Mouse (Mus musculus) spleen, postnatal 10 days (tissue): Measurements from ENCODE around the gene Ppp1r12a.
"Not testable (repeated sequence)": the region's sequence is repeated elsewhere in the genome, so short reads cannot be mapped to it uniquely, and the experiment has no call there.

Experiments
- DNase-seq, 2 experiments: peaks; one replicate each; pipeline ENCODE4 v3.0.0; 2021 to 2022; ENCODE audit warnings: low spot score in 2 of 2

Gene Ppp1r12a

DNA sequence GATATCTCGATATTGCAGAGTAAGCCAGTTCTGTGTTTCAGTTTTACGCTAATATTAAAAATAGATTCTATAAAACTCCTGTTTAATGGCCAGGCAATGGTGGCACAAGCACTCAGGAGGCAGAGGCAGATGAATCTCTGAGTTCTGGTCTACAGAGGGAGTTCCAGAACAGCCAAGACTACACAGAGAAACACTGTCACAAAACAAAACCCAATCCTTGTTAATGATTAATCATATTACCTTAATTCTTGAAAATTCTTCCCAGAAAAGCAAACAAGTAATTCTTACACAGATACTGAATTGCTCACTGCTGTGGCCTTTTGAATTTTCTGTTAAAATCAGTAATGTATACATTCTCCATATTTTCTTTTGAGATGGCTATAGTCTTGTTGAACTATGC, 37.0 kb downstream of the Ppp1r12a start:
- DNase-seq: no peak

DNA sequence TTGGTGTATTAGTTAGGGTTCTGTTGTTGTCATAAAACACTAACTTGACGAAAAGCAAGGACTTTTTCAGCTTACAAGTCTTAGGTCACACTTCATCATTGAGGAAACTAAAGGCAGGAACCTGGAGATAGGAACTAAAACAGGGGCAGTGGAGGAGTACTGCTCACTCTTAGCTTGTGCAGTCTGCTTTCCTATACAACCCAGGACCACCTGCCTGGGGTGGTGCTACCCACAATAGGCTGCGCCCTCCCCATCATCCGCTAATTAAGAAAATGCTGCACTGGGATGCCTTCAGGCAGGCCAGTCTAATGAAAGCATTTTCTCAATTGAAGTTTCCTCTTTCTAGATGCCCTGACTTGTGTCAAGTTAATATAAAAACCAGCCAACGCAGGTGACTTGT, 40.1 kb downstream of the Ppp1r12a start:
- DNase-seq: no peak

DNA sequence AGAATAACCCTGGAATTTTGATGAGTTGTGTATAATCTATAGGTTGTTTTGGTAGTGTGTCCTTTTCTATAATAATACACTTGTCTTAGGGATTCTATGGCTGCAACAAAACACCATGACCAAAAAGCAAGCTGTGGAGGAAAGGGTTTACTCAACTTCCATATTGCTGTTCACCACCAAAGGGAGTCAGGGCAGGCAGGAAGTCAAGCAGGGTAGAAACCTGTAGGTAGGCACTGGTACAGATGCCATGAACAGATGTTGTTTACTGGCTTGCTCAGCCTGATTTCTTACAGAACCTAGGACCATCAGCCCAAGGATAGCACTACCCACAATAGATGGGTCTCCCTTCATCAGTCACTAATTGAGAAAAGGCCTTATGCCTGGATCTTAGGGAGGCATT, 41.4 kb downstream of the Ppp1r12a start:
- no peak for DNase-seq

DNA sequence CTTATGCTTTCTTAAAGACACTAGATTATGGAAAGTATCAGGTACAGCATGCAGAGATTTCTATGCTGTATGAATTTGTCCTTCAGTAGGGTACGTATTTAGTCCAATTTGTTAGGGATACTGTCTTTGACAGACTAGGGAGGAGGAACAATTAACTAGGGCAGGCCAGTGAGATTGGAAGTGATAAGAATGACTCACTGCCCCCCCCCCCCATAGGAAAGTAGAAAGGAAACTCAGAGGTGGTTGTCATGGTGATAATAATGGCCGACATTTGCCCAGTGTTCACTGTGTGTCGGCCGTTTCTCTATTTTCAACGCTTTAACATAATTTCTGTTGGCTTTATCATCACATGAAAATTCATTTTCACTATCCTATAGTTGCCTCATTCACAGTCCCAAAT, 47.4 kb downstream of the Ppp1r12a start:
- DNase-seq: no peak

DNA sequence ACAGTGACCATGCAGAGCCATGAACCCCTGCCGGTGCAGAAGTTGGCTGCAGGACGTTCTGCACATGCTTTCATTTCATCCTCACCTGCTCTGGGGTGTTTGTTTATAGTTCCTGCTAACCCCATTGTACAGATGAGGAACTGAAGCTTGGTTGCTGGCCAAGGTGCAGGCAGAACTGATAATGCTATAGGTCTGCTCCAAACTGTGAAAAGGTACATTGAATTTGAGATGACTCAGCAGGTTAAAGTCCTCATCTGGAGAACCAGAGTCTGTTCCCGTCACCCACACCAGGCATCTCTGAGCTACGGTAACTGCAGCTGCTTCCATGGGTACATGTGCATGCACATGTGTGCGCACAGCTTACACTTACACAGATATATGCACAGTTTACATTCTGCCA, 62.4 kb downstream of the Ppp1r12a start:
- no peak for DNase-seq

DNA sequence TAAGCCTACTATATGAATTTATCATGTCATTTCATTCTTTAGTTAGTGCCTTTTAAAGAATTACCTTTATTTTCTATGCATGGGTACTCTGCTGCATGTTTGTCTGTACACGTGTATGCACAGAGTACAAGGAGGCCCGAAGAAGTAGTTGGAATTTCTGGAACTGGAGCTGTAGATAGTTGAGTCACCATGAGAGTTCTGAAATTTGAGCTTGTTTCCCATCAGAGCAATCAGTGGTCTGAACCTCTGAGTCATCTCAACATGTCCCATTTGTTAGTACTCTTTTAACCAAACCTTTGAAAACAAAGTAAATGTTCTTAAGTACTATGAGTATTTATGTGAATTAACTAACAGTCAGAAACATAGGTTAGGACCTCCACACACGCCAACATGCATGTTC, 75.1 kb downstream of the Ppp1r12a start:
- DNase-seq: no peak

DNA sequence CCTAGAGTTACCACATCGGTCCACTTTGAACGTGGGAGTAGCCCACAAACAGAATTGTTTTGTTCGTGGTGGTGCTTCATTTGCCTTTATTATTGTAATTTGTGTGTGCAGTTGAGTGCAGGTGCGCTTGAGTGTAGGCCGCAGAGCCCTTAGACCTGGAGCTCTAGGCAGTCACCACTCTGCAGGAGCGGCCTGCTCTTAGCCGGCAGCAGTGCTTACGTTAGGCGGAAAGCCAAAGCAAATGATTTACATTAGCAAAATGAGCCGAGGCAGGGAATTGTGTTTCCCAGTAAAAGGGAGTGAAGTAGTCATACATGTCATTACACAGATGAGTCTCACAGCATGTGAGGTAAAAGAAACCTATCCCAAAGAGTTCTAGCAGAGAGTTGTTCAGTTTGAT, 77.1 kb downstream of the Ppp1r12a start:
- DNase-seq: no peak

DNA sequence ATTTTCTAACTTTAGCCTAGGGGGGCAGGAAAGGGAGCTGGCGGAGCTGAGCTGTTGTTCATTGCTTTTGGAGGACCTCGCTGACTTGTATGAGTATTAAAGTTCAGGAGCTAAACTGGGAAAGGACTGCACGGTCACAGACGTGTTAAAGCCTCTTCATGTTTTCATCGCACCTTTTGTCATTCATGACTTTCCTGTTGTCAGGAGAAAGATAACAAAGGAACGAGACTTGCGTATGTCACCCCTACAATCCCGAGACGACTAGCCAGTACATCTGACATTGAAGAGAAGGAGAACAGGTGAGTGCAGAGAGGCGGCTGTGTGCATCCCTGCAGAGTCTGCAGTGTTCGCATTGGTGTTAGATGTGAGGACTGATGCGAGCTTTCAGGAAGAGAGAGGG, 88.7 kb downstream of the Ppp1r12a start:
- DNase-seq: no peak

DNA sequence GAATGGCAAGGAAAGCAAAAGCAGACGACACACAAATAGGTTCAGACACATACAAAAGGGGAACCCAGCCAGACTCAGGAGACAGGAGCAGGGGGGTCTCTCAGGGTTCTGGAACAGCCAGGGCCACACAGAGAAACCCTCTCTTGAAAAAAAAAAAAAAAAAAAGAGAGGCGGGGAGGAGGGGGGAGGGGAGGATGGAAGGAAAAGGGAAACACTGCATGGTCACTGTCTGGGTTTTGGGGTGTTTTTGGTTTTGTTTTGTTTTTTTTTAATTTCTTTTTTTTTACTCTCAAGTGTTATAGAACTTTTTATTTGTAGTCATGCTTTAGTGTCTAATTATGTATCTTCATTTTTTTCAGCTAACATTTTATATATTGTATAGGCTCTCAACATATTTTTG, 89.2 kb downstream of the Ppp1r12a start:
- DNase-seq: no peak

DNA sequence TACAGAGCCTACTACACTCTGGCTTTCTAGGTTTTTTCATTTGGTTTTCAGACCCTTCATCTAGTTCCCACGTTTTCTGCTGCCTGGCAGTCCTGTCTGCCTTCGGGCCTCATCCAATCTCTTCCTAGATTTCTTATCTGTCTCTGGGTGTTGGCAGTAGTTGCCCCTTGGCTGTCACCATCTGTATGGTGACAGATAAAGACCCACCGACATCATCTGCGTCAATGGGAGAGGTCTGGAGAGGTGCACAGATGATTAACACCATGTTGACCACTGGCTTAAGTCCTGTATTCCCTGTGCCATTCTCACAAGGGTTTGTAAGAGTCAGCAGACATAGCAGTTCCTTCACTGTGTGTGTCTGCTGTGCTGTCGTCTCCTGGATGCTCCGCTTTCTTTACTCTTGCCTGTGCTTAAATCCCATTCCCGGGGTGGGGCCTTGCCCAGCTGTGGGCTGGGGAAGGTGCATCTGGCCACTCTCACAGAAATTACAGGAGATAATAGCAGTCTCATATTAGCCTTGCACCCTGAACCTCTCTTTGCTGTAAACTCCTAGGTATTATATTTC, 93.9 kb downstream of the Ppp1r12a start:
- no peak for DNase-seq

DNA sequence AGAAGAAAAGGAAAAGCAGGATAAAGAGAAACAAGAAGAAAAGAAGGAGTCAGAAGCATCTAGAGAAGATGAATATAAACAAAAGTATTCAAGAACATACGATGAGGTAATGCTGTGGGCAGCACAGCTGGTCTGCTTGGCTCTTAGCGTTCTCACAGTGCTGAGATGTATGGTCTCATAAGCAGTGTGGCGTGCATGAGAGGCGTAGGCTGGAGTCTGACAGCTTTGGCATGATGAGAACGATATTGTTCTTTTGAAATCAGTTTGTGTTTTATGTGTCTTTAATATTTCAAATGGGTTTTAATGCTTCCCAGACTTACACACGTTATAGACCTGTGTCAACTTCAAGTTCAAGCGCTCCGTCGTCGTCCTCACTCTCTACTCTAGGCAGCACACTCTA, 98.9 kb downstream of the Ppp1r12a start:
- no peak for DNase-seq

DNA sequence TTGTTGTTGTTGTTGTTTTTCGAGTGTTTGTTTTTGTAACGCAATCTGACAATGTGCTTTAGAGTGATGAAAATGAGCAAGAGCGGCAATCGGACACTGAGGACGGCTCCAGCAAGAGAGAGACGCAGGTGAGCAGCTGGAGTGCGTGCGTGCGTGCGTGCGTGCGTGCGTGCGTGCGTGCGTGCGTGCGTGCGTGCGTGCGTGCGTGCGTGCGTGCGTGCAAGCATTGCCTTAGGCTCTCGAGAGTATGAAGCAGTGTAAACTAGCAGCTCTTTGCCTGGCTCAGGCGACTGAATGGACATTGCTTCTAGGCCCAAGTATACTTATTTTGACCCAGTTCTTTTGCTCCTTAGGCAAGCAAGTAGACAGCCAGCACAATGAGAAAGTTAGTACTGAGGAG, 102.6 kb downstream of the Ppp1r12a start:
- DNase-seq: no peak

DNA sequence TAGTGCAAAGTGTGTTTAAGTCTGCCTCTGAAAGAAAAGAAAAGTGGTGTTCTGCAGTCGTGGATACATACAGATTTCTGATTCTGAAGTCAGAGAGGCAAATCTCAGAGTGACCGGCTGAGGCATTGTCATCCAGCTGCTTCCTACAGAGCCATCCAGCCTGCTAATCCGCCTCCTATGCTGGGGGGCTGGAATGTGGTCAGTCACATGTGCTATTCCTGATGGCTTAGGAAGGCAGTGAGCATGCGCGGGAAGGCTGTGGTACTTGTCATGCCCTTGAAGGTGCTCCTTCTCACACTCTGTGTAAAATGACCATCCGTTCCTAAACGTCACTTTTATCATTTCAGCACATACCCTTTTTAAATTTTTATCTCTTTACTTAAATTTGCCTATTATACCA, 109.2 kb downstream of the Ppp1r12a start:
- no peak for DNase-seq

DNA sequence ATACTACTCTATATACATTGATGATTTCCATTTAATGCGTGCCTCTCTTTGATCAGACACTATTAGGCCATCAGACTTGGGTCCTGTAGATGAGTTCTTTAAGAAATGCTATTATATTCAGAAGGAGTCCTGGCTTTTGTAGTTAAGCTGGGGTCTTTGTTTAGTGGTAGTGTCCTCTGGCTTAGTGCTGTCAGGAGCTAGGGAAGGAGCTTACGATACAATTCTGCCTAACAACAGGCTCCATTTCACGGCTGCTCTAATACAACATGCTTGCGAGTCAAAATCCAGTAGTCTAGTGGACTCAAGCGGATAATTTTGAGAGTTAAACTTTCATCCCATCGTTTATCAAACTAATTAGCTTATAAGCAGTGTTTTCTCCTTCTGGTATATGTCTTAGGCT, 114.7 kb downstream of the Ppp1r12a start:
- no peak for DNase-seq

DNA sequence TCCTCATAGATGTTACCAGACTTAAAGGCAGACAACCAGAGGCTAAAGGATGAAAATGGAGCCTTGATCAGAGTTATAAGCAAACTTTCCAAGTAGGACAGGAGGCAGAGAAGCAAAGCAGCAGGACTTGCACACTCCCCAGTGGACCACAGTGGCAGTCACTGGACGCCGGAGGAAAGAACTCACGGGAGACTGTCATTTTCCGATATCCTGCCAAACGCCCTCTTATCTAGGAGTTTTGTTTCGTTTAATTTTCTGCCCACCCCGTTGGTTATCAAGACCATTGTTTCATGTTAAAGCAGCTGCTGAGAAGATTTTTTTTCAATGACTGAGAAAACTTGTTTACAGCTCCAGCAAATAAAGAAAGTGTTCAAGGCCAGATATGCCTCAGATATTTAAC, 115.2 kb downstream of the Ppp1r12a start:
- DNase-seq: no peak

DNA sequence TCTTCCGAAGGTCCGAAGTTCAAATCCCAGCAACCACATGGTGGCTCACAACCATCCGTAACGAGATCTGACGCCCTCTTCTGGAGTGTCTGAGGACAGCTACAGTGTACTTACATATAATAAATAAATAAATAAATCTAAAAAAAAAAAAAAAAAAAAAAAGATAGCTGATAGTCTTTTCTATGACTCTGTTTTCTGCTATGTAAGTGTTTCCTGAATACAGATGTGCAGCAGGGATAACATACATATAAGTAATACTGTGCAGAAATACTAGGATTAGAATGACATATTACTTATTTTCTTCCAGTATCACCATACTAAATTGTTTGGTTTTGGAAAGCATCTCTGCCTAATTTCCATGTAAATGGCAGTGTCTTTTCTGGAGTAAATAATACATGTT, 119.1 kb downstream of the Ppp1r12a start:
- DNase-seq: not testable (repeated sequence)

DNA sequence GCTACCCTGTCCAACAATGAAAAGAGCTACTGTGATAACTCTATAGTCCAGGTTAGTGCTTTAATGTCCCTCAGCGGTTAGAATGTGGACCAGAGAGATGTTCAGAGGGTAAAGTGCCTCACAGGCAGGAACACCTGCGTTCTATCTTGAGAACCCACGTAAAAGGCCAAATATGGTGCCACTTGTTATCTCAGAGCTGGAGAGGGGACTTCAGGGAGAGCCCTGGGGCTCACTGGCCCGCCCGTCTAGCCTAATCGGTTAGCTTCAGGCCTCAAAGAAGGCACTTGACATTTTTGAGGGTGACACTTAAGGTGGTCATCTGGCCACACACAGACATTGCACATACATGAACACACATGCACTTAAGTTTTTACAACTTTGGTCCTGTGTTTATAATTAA, 120.4 kb downstream of the Ppp1r12a start:
- DNase-seq: no peak

DNA sequence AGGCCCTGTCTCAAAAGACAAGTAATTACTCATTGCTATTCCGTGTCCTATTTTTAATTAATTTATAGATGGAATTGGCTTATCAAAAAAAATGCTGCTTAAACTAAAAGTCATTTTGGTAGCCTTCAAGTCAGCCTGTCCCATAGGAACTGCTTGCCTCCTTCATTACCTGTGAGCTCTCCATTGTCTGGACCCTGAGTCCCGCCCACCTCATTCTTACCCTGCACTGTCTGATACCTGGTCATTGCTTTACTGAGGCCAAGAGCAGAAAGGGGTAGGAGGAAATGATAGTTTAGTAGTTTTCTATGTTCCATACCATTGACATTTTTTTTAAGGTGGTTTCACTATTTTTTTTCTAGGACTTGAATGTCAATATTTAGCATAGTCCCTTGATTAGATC, 121.4 kb downstream of the Ppp1r12a start:
- no peak for DNase-seq

DNA sequence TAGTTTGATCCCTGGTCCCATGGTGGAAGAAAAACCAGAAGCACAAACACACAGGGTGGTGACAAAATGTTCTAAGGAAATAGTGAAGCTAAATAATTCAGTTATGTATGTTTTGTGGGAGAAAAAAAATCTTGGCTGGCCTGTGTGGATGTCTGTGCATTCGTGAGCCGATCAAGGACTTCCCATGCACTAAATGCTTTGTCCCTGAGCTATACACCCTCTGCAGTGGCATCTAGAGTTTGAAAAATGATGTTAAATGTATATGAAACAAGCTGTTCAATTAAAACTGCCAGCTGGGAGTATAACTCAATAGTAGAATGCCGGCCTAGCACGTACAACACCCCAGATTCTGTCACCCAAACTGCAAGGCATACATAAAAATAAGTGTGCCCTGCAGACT, 121.8 kb downstream of the Ppp1r12a start:
- no peak for DNase-seq

DNA sequence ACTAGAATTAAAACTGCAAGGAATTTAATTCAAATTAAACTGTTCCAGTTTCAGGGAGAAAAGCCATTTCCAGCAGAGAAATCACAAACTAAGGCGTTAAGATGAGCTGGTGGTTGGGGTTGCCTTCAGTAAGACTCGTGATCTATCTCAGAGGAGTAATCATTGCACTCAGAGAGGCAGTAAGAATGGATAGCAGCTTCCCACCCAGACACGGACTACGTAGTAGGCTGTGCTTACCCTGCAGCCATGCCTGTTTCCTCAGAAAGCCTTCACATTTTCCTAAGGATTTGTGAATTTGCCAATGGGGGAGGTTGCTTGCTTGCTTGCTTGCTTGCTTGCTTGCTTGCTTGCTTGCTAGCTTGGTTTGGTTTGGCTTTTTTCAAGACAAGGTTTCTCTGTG, 122.5 kb downstream of the Ppp1r12a start:
- no peak for DNase-seq

DNA sequence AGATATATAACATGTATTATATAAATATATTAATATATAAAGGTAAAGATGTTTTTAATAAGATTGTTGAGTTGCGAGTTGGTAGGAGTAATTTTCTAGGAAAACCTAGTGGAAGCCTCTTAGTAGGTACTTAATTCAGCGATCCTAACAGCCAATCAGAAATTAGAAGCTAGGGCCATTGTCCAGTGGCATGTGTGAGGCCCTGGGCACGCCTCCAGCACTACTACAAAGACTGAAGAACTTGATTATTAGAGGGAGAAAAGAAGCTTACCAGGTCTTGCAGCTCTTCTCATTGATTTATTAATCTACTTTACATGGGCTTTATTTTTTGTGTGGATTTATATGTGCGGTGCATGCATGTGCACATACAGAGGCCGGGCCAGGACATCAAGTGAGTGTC, 123.0 kb downstream of the Ppp1r12a start:
- no peak for DNase-seq

DNA sequence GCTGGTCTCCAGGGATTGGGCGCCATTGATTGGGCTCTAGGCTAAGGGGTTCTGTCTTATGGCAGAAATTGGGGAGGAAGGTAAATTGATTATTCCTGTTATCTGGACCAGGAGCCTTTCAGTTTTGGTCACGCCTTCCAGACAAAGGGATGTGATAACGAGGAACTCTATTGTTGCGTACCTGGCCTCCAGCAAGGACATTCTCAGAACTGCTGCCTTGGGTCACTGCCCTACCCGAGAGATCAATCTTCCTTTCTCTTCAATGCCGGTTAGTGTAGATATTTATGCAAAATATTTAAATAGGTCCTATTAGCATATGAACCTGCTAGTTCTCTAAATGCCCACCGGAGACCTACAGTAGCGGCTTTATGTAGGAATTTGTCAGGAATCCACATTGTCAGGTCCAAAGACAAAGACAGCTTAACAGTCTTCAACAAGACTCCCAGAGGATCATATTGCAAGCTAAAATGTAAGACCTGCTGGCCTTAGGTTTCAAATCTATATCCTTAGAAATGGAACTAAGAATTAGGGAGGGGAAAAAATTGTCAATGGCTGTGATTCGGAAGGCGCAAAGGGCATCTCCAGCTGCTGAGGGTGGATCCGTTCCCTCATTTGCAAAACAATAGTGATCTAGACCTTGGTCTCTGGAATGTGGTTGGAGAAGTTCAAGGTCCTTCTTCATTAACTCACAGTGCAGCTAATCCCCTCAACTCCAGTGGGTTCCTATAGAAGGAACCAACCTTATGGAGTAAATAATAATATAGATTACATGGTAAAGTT, 124.9 kb downstream of the Ppp1r12a start:
- no peak for DNase-seq

DNA sequence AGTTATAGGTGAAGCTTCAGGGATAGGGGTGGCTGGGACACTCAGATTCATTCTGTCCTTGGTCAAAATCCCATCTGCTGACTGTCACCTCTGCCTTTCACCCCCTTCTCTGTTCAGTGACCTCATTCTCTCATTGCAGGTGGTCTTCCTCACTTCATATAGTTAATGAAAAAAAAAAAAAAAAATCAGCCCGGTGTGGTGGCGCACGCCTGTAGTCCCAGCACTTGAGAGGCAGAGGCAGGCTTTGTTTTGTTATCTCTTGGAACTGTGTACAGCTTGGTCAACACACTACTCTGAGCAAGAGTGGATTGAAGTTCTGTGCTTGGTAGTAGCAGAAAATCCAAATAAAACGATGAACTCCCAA, 125.4 kb downstream of the Ppp1r12a start:
- DNase-seq: no peak

DNA sequence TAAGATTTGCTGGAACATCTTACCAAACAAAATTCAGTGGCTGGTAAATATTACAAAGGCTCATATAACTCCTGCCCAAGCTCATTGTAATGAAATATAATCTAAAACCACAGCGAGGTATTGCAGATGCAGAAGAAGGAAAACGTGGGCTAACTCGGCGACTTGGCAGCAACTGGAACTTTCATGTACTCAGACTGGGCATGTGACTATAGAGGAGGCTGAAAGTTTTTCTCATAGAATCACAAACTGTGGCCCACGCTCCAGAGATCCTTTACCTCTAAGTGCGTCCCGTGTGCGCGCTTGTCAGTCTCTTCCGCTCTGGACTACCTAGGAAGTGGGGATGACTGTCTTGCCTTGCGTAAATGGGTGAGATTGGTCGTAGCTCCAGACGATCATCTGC, 128.1 kb downstream of the Ppp1r12a start:
- DNase-seq: no peak
